Mouse (Mus musculus): Measurements from ENCODE around the gene Tnni3k. TPM values are rescaled to one million over a fixed set of nuclear protein-coding genes. Genes with fewer than 3 reads are reported as not detected.

Gene Tnni3k
- polyA plus RNA-seq, 1 experiment from 2014 or later: 0.10 TPM

- Histone ChIP-seq H3K4me1 (no peaks in the 10 kb centered on the region), H3K36me3 (no peaks in the 10 kb centered on the region), H3K4me3 (no peak overlapping the region), H3K4me2 (replicated peaks) (no peak overlapping the region), H3K27ac (no peak overlapping the region), H3K27me3 (no peaks in the 10 kb centered on the region), H3K9me3 (replicated peaks) (no peaks in the 10 kb centered on the region), H3K9ac (no peak overlapping the region)
- ATAC-seq (ENCODE audit: low FRiP score): no peak
- 92% methylated on average over 8 of the region's 8 CpGs for WGBS
Observed at GRCm38 (mm10) chr3:154924936-154925335, 130.3 kb downstream of the Tnni3k start.

GRCm38 (mm10) chr3:154915566-154915965 is 139.6 kb downstream of the Tnni3k start:
- Histone ChIP-seq H3K36me3 (no peaks in the 10 kb centered on the region), H3K9ac (no peak overlapping the region), H3K4me1 (no peaks in the 10 kb centered on the region), H3K27me3 (no peaks in the 10 kb centered on the region), H3K4me3 (no peak overlapping the region), H3K4me2 (replicated peaks) (no peak overlapping the region), H3K9me3 (replicated peaks) (no peaks in the 10 kb centered on the region), H3K27ac (no peak overlapping the region)
- 70% methylated on average over 1 of the region's 1 CpGs for WGBS
- ATAC-seq (ENCODE audit: low FRiP score): no peak

DNA sequence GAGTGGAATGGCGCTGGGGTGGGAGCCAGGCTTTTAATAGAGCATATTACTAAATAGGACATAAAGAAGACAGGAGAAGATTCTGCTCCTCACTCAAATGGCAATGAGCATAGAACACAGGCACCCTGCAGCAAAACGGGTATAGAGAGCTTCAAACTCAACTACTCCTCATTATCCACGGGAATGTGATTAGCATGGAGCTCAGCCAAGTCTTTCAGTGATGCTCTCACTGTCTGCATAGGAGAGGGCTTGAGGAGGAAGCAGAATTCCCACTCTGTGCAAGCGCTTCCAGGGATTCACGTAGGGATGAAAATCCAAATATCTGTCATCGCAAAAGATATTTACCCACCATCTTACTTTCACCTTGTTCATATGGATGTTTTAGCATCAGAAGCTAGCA is 141.6 kb downstream of the Tnni3k start:
- no peaks in the 10 kb centered on the region for H3K27me3 ChIP-seq
- no peak overlapping the region for H3K4me2 ChIP-seq (replicated peaks)
- WGBS: 78% methylated on average over 6 of the region's 6 CpGs
- no peak overlapping the region for H3K9ac ChIP-seq
- H3K27ac ChIP-seq: no peak overlapping the region
- no peak for ATAC-seq (ENCODE audit: low FRiP score)
- no peaks in the 10 kb centered on the region for H3K36me3 ChIP-seq
- no peaks in the 10 kb centered on the region for H3K4me1 ChIP-seq
- H3K4me3 ChIP-seq: no peak overlapping the region
- H3K9me3 ChIP-seq (replicated peaks): no peaks in the 10 kb centered on the region

- Histone ChIP-seq H3K9me3 (replicated peaks) (no peaks in the 10 kb centered on the region), H3K36me3 (no peaks in the 10 kb centered on the region), H3K4me2 (replicated peaks) (no peak overlapping the region), H3K4me1 (no peaks in the 10 kb centered on the region), H3K4me3 (no peak overlapping the region), H3K27me3 (no peaks in the 10 kb centered on the region), H3K9ac (no peak overlapping the region), H3K27ac (no peak overlapping the region)
- WGBS: 79% methylated on average over 7 of the region's 7 CpGs
- ATAC-seq (ENCODE audit: low FRiP score): no peak
Observed at GRCm38 (mm10) chr3:154896737-154897136, 158.5 kb downstream of the Tnni3k start.

- Histone ChIP-seq H3K9ac (no peak overlapping the region), H3K9me3 (replicated peaks) (no peaks in the 10 kb centered on the region), H3K4me3 (no peak overlapping the region), H3K4me1 (no peaks in the 10 kb centered on the region), H3K27ac (no peak overlapping the region), H3K27me3 (no peaks in the 10 kb centered on the region), H3K36me3 (no peaks in the 10 kb centered on the region), H3K4me2 (replicated peaks) (no peak overlapping the region)
- WGBS: 84% methylated on average over 3 of the region's 3 CpGs
- ATAC-seq (ENCODE audit: low FRiP score): no peak
Observed at GRCm38 (mm10) chr3:154893225-154893624, 162.0 kb downstream of the Tnni3k start.

DNA sequence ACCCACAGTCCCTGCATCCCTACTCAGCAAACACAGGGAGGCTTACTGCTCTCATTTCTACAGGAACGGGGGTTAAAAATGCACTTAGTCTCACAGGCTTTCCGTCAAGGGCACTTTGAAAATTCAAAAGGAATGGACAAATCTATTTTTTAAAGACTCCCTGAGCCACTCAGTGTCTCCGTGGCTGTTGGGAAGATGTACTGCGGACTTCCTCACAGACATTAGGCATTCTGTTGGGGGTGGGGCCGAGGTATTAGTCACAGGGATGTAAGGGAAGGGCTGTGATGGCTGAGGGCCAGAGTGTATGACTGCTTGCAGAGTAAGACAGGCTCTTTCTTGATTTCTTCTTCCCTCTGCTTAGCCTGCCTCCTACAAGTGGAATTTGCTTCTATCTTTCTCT is 169.8 kb downstream of the Tnni3k start:
- WGBS: 43% methylated on average over 5 of the region's 5 CpGs
- Histone ChIP-seq H3K9me3 (replicated peaks) (no peaks in the 10 kb centered on the region), H3K27ac (no peak overlapping the region), H3K36me3 (no peaks in the 10 kb centered on the region), H3K9ac (no peak overlapping the region), H3K27me3 (no peaks in the 10 kb centered on the region), H3K4me1 (peaks cover 4% of the 10 kb centered on the region), H3K4me3 (no peak overlapping the region), H3K4me2 (replicated peaks) (0 out of 2 replicates have a peak overlapping the region, but pooled peaks have one; percentile 9)
- 0 out of 2 replicates have a peak, but pooled peaks have one; percentile 8 for ATAC-seq (ENCODE audit: low FRiP score)

DNA sequence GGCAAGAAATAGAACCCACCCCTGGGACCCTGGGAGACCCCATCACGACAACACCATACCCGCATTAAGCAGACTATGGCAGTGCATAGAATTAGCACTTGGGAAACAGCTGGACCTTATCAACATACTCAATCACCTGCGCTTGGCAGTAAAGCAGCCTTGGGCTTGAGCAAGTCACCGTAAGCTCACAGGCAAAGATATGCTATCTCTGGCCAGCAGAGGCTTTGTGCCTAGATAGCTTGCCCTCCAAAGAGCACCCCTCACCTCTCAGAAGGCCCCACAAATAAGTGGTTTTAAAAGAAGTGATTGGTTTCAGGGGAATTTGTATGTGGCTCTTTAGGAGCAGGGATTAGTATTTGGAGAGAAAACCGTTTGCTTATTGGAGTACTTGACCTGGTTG is 170.2 kb downstream of the Tnni3k start:
- no peaks in the 10 kb centered on the region for H3K9me3 ChIP-seq (replicated peaks)
- 45% methylated on average over 5 of the region's 5 CpGs for WGBS
- no peak overlapping the region for H3K4me3 ChIP-seq
- no peaks in the 10 kb centered on the region for H3K36me3 ChIP-seq
- no peak overlapping the region for H3K9ac ChIP-seq
- no peak overlapping the region for H3K27ac ChIP-seq
- H3K4me2 ChIP-seq (replicated peaks): no peak overlapping the region
- peaks cover 4% of the 10 kb centered on the region for H3K4me1 ChIP-seq
- ATAC-seq (ENCODE audit: low FRiP score): 0 out of 2 replicates have a peak, but pooled peaks have one; percentile 54
- no peaks in the 10 kb centered on the region for H3K27me3 ChIP-seq

- Histone ChIP-seq H3K36me3 (no peaks in the 10 kb centered on the region), H3K27ac (no peak overlapping the region), H3K4me3 (no peak overlapping the region), H3K9ac (no peak overlapping the region), H3K4me2 (replicated peaks) (no peak overlapping the region), H3K4me1 (peaks cover 4% of the 10 kb centered on the region), H3K9me3 (replicated peaks) (no peaks in the 10 kb centered on the region), H3K27me3 (no peaks in the 10 kb centered on the region)
- WGBS: 71% methylated on average over 2 of the region's 2 CpGs
- ATAC-seq (ENCODE audit: low FRiP score): no peak
Observed at GRCm38 (mm10) chr3:154881428-154881986, 173.7 kb downstream of the Tnni3k start.

DNA sequence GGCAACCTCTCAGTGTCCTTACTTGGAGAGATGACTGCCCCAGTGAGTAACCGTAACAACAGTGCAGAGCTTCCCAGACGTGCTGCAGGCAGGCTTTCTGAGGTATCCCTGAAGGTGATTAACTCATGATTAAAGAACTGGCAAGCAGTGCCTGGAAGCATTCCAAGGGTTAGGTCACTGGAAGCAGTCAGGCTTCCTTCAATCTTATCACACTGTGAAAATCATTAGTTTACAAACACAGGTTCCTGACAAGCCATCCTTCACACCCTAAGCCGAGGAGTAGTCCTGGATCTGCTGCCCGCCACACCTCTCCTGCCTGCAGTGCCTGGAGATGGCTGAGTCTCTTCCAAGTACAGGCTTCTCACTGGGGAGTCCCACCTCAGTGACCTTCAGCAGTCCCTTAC is 174.7 kb downstream of the Tnni3k start:
- peaks cover 3% of the 10 kb centered on the region for H3K4me1 ChIP-seq
- no peaks in the 10 kb centered on the region for H3K27me3 ChIP-seq
- H3K27ac ChIP-seq: no peak overlapping the region
- no peaks in the 10 kb centered on the region for H3K36me3 ChIP-seq
- H3K9me3 ChIP-seq (replicated peaks): no peaks in the 10 kb centered on the region
- no peak overlapping the region for H3K4me3 ChIP-seq
- H3K4me2 ChIP-seq (replicated peaks): no peak overlapping the region
- no peak for ATAC-seq (ENCODE audit: low FRiP score)
- H3K9ac ChIP-seq: no peak overlapping the region
- WGBS: 51% methylated on average over 4 of the region's 4 CpGs

GRCm38 (mm10) chr3:154880108-154880507 is 175.1 kb downstream of the Tnni3k start:
- Histone ChIP-seq H3K4me1 (no peaks in the 10 kb centered on the region; the same call in 1 of the 2 replicates), H3K4me2 (replicated peaks) (no peak overlapping the region), H3K9me3 (replicated peaks) (no peaks in the 10 kb centered on the region), H3K27ac (no peak overlapping the region), H3K27me3 (no peaks in the 10 kb centered on the region), H3K36me3 (no peaks in the 10 kb centered on the region), H3K4me3 (no peak overlapping the region), H3K9ac (no peak overlapping the region)
- WGBS: 83% methylated on average over 5 of the region's 5 CpGs
- no peak for ATAC-seq (ENCODE audit: low FRiP score)

DNA sequence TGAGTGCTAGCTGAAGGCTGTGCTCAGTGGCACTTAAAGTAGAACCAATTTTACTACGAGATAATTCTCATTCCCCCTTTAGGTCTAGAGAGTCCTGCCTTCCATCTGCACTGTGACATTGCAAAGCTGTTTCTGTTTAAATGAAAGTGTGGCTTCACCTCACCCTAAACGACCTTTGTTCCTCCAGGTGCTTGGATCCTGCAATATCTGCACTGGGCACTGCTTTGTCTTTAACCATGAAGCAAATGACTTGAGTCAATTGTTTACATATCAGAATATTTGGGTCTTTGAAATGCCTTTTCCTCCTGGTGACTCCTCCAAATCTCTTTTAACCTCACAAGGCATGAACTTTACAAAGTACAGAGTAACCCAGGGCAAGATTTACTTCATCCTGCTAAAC is 175.7 kb downstream of the Tnni3k start:
- no peak overlapping the region for H3K4me3 ChIP-seq

DNA sequence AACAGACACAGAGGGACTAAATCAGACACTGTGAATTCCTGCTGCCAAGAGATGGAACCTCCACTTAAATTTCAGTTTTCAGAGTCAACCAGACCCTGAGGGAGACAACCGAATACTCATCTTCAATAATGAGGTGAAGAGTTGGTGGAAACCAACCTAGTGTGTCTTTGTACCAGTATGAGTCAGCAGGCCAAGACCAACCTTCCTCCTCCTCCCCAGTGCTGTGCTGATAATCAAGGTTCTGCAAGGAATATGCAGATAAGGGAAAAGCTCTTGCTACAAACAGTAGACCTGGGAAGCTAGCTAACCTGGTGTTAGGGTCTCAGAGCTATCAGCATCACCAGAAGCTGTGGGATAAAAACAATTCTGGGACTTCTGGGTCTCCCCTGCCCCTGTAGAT is 176.1 kb downstream of the Tnni3k start:
- Histone ChIP-seq H3K27ac (no peak overlapping the region), H3K4me3 (no peak overlapping the region), H3K4me1 (no peaks in the 10 kb centered on the region), H3K36me3 (no peaks in the 10 kb centered on the region), H3K4me2 (replicated peaks) (no peak overlapping the region), H3K9ac (no peak overlapping the region), H3K9me3 (replicated peaks) (no peaks in the 10 kb centered on the region), H3K27me3 (no peaks in the 10 kb centered on the region)
- no peak for ATAC-seq (ENCODE audit: low FRiP score)
- 97% methylated on average over 1 of the region's 1 CpGs for WGBS

More for the DNA sequence above, 175.7 kb downstream of the Tnni3k start:
- Histone ChIP-seq H3K27ac (no peak overlapping the region), H3K36me3 (no peaks in the 10 kb centered on the region), H3K4me1 (no peaks in the 10 kb centered on the region), H3K27me3 (no peaks in the 10 kb centered on the region), H3K4me2 (replicated peaks) (no peak overlapping the region), H3K9me3 (replicated peaks) (no peaks in the 10 kb centered on the region), H3K9ac (no peak overlapping the region)
- ATAC-seq (ENCODE audit: low FRiP score): no peak
- 65% methylated on average over 2 of the region's 2 CpGs for WGBS

- no peaks in the 10 kb centered on the region for H3K36me3 ChIP-seq
- no peak for ATAC-seq (ENCODE audit: low FRiP score)
- no peaks in the 10 kb centered on the region for H3K9me3 ChIP-seq (replicated peaks)
- H3K4me1 ChIP-seq: no peaks in the 10 kb centered on the region
- no peak overlapping the region for H3K27ac ChIP-seq
- WGBS: 92% methylated on average over 4 of the region's 4 CpGs
- H3K9ac ChIP-seq: no peak overlapping the region
- 0 out of 2 replicates have a peak, but pooled peaks cover 2% of the 10 kb centered on the region for H3K27me3 ChIP-seq
- no peak overlapping the region for H3K4me3 ChIP-seq
- H3K4me2 ChIP-seq (replicated peaks): no peak overlapping the region
Observed at GRCm38 (mm10) chr3:154868807-154869206, 186.4 kb downstream of the Tnni3k start.

Data from hindbrain, embryonic 12.5 days (tissue).